Mouse (Mus musculus) forebrain, embryonic 10.5 days (tissue): ENCODE results near the gene Heatr5b. TPM values are rescaled to one million over a fixed set of nuclear protein-coding genes. Genes with fewer than 3 reads are reported as not detected.
"Not testable (repeated sequence)": the region's sequence is repeated elsewhere in the genome, so short reads cannot be mapped to it uniquely, and the experiment has no call there.

Experiments
- DNase-seq: peaks from one replicate; pipeline ENCODE4 v3.0.0-alpha.2; 2017; ENCODE audit warnings: low spot score; ENCODE audit errors: extremely low spot score
- H3K27ac ChIP-seq: fragments of 300-500 bp; sonication (generic); 2 replicates; pipeline ENCODE4 v1.5.1; 2016; ENCODE audit warnings: mild to moderate bottlenecking
- H3K27me3 ChIP-seq: fragments of 300-500 bp; sonication (generic); 2 replicates; pipeline ENCODE4 v1.6.1; 2016; ENCODE audit warnings: mild to moderate bottlenecking; ENCODE audit not compliant: poor library complexity, severe bottlenecking
- H3K36me3 ChIP-seq: fragments of 300-500 bp; sonication (generic); replicated peaks from 2 replicates; pipeline ENCODE4 v1.6.1; 2016; ENCODE audit warnings: mild to moderate bottlenecking, moderate library complexity
- H3K4me1 ChIP-seq: fragments of 300-500 bp; sonication (generic); 2 replicates; pipeline ENCODE4 v1.6.1; 2016
- H3K4me3 ChIP-seq: fragments of 300-500 bp; sonication (generic); 2 replicates; pipeline ENCODE4 v1.5.1; 2016; ENCODE audit warnings: mild to moderate bottlenecking, moderate library complexity
- H3K9me3 ChIP-seq: fragments of 300-500 bp; sonication (generic); 2 replicates; pipeline ENCODE4 v1.6.1; 2016; ENCODE audit warnings: mild to moderate bottlenecking, moderate library complexity
- WGBS: fragments of 180-500 bp; shearing (Covaris S2); methylation state at CpG from one replicate; pipeline ENCODE4 v1.1.7; 2016; 5-methylcytosine and 5-hydroxymethylcytosine counted together
- polyA plus RNA-seq: library from polyadenylated mRNA; unstranded; fragments of >200 nt; fragmentation: Nextera tagmentation; extraction: Ambion mirVana; gene quantifications from 2 replicates; pipeline ENCODE4 v1.2.1, GENCODE M21; 2016

Gene Heatr5b
- polyA plus RNA-seq, 1 experiment from 2014 or later, result 13.6 TPM

DNA sequence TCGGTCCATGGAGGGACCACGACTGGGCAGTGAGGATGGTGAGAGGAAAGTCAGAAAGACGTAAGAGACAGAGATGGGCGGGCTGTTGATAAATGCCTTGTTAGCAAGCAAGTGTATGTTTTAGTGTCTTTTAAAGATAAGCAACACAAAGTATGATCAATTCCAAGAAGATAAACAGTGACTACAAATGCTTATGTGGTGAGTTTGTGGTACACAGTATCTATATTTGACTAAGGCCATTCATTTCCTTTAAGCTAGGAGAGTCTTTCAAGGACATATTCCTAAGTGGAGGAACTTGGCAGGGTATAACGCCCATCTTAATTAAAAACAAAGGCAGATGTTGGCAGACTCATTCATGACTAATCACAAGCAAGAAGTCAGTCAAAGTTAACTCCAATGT is 40.8 kb downstream of the Heatr5b start:
- Histone ChIP-seq H3K36me3 (peaks cover 40% of the 10 kb centered on the region), H3K27me3 (no peaks in the 10 kb centered on the region), H3K4me1 (no peaks in the 10 kb centered on the region), H3K9me3 (no peaks in the 10 kb centered on the region), H3K4me3 (no peak overlapping the region), H3K27ac (no peak overlapping the region)
- 91% methylated on average over 5 of the region's 5 CpGs for WGBS
- no peak for DNase-seq

DNA sequence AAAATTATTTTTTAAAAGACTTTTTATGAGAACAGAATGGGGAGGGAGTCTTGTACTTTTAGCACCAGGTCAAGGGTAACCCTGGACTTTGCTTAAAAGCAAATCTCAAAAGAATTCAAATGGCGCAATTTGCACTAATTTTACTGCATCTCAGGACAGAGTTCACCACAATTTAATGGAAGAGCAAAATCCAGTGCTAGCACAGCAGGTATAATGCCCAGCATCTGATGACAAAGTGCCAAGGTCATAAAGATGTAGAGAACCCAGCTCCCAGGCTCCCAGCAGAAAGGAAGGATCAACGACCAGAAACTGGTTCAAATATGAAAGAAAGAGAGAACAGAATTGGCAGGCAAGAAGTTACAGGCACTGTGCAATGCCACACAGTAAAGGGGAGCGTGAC is 43.0 kb downstream of the Heatr5b start:
- WGBS, result 85% methylated on average over 3 of the region's 3 CpGs
- no peaks in the 10 kb centered on the region for H3K4me1 ChIP-seq
- no peaks in the 10 kb centered on the region for H3K27me3 ChIP-seq
- no peaks in the 10 kb centered on the region for H3K9me3 ChIP-seq
- H3K36me3 ChIP-seq, result peaks cover 40% of the 10 kb centered on the region
- DNase-seq, result no peak
- H3K27ac ChIP-seq, result no peak overlapping the region
- no peak overlapping the region for H3K4me3 ChIP-seq

DNA sequence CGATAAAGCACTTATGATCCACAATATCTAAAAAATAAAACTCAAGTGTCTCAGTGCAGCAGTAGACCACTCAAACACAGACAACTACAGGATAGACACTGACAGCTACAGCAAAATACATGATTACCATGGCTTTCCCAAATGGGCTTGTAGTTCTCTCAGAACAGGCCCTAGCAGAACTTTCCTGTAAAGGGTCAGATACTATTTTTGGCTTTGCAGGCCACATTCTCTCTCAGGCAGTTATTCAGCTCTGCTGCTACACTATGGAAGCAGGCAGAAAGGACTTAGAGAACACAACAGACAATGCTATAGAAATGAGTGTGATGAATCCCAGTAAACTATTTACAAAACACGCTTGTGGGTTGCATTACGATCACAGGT is 43.5 kb downstream of the Heatr5b start:
- H3K9me3 ChIP-seq, result no peaks in the 10 kb centered on the region

DNA sequence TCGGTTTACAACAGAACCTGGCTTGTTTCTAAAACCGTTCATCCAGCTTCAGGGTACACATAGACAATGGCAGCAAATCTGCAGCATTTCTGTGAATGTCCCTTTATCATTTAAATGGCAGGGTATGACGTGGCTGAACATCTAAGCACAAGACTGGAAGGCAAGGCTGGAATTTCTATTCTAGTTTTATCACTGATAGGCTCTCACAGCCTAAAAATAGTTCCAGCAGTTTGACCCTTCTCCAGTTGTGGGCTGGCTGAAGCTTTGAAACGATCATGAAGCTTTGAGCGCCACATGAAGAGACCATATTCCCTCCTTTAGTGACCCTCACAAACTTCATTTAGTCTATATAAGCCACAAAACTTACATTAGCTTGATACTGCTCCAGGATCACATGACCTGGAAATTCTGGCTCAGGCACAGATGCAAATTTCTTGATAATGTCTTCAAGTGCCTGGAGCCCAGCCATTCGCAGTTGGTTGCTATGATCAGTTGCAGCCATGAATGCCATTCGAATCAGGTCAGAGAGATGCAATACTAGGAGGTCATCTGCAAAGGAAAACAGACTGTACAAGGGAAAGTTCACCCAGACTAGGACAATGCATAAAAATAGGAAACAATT is 44.0 kb downstream of the Heatr5b start:
- DNase-seq, result no peak
- H3K4me3 ChIP-seq, result no peak overlapping the region
- H3K9me3 ChIP-seq, result no peaks in the 10 kb centered on the region
- no peaks in the 10 kb centered on the region for H3K4me1 ChIP-seq
- WGBS, result 93% methylated on average over 7 of the region's 7 CpGs
- no peaks in the 10 kb centered on the region for H3K27me3 ChIP-seq
- peaks cover 35% of the 10 kb centered on the region for H3K36me3 ChIP-seq
- no peak overlapping the region for H3K27ac ChIP-seq

More for the DNA sequence above, 43.5 kb downstream of the Heatr5b start:
- 96% methylated on average over 3 of the region's 3 CpGs for WGBS
- Histone ChIP-seq H3K27ac (no peak overlapping the region), H3K36me3 (peaks cover 40% of the 10 kb centered on the region), H3K4me1 (no peaks in the 10 kb centered on the region), H3K27me3 (no peaks in the 10 kb centered on the region), H3K4me3 (no peak overlapping the region)
- DNase-seq, result no peak

DNA sequence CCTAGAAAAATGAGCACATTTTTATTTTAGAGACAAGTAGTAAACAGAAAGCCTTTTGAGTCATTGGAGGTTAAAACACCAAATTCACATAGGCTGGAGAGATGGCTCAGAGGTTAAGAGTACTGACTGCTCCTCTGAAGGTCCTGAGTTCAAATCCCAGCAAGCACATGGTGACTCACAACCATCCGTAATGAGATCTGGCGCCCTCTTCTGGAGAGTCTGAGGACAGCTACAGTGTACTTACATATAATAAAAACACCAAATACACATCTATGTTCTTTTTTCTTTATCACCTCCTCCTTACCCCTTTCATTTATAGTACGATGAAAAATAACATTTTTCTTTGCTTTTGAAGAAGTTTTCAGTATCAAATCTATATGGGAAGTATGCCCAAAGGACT is 46.9 kb downstream of the Heatr5b start:
- WGBS, result 74% methylated on average over 3 of the region's 3 CpGs
- not testable (repeated sequence) for H3K4me1 ChIP-seq, H3K4me3 ChIP-seq, H3K27ac ChIP-seq, DNase-seq, H3K27me3 ChIP-seq, H3K9me3 ChIP-seq
- peaks cover 23% of the 10 kb centered on the region for H3K36me3 ChIP-seq

DNA sequence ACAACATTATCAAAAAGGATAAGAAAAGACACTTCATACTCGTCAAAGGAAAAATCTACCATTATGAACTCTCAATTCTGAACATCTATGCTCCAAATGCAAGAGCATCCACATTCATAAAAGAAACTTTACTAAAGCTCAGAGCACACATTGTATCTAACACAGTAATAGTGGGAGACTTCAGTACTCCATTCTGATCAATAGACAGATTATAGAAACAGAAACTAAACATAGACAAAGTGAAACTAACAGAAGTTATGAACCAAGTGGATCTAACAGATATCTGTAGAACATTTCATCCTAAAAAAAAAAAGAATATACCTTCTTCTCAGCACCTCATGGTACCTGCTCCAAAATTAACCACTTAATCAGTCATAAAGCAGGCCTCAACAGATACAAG is 56.4 kb downstream of the Heatr5b start:
- 88% methylated on average over 1 of the region's 1 CpGs for WGBS
- no peak overlapping the region for H3K27ac ChIP-seq
- no peaks in the 10 kb centered on the region; the same call in 1 of the 2 replicates for H3K9me3 ChIP-seq

DNA sequence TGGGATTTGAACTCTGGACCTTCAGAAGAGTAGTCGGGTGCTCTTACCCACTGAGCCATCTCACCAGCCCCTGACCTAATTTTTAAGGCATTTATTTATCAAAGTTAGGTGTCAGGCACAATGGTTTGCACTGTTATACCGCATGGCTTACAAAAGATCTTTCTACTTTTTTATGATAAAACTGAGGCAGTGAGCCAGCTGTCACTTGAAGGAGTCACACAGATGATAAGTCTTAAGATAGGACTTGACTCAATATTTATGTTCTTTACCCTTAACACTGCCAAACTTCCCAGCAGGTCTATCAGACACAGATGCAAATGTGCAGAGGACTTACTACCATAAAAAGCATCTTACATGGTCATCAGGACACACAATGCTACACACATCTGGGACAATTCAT is 62.8 kb downstream of the Heatr5b start:
- H3K36me3 ChIP-seq, result peaks cover 29% of the 10 kb centered on the region
- H3K9me3 ChIP-seq, result no peaks in the 10 kb centered on the region
- WGBS, result 90% methylated on average over 2 of the region's 2 CpGs
- H3K27ac ChIP-seq, result no peak overlapping the region
- no peaks in the 10 kb centered on the region for H3K4me1 ChIP-seq
- DNase-seq, result no peak
- H3K27me3 ChIP-seq, result no peaks in the 10 kb centered on the region
- H3K4me3 ChIP-seq, result no peak overlapping the region

More for the DNA sequence above, 56.4 kb downstream of the Heatr5b start:
- H3K36me3 ChIP-seq, result peaks cover 23% of the 10 kb centered on the region
- H3K27me3 ChIP-seq, result no peaks in the 10 kb centered on the region
- H3K4me1 ChIP-seq, result no peaks in the 10 kb centered on the region
- H3K4me3 ChIP-seq, result no peak overlapping the region
- no peak for DNase-seq

DNA sequence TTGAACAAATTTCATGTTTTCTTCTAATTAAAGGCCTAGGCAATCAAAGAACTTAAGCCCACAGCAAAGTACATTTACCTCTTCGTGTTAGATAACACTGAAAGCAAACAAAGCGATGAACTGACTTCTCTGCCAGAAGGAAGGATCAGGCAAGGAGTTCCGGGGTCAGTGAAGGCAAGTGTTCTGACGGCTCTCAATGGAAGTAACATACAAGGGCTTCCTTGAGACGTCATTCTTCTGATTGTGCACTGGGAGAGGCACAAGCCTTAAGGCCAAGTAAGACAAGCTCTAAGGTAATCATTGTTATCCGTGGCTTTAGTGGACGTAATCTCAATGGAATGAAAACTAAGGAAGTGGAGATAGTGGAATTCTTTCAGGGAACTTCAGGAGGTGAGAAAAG is 64.2 kb downstream of the Heatr5b start:
- 80% methylated on average over 7 of the region's 7 CpGs for WGBS
- Histone ChIP-seq H3K4me3 (no peak overlapping the region), H3K27ac (no peak overlapping the region), H3K27me3 (no peaks in the 10 kb centered on the region), H3K36me3 (peaks cover 34% of the 10 kb centered on the region), H3K9me3 (no peaks in the 10 kb centered on the region), H3K4me1 (no peaks in the 10 kb centered on the region)
- DNase-seq, result no peak

DNA sequence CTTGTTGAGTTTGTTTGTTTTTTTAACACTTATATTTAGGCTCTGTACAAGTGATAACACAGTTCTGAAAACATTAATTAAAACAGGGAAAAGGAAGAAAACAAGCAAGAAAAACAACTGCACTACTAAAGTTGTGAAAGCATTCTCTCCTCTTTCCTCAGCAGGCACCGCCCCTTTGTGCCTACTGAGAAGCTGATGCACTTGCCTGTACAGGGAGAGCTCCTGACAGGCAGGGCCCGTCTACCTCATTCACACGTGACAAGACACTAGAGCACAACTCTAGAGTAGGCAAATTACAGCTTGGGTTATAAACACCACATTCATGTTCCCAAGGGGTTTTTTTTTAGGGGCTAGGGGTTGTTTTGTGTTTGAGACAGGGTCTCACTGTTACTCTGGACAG is 65.8 kb downstream of the Heatr5b start:
- DNase-seq, result no peak
- H3K9me3 ChIP-seq, result no peaks in the 10 kb centered on the region
- no peaks in the 10 kb centered on the region for H3K27me3 ChIP-seq
- no peak overlapping the region for H3K27ac ChIP-seq
- WGBS, result 78% methylated on average over 3 of the region's 3 CpGs
- H3K4me1 ChIP-seq, result no peaks in the 10 kb centered on the region
- H3K4me3 ChIP-seq, result no peak overlapping the region
- H3K36me3 ChIP-seq, result peaks cover 42% of the 10 kb centered on the region

DNA sequence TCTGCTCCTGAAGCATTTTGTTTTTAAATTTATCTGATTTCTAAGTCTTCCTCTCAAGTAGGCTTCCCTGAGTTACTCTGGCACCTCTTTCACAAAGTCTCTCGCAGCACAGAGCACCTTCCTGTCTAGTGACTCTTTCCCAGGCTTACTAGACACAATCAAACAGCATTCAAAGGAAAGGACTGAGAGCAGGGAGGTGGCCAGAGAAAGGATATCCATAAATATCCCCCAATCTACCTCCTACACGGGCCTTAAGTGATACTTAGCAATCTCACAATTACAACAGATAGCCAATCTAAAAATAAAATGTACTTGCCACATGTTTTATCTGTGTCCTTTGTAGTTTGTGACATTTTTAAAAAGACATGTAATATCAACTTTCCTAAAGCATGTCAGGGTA is 66.2 kb downstream of the Heatr5b start:
- Histone ChIP-seq H3K27me3 (no peaks in the 10 kb centered on the region), H3K36me3 (peaks cover 46% of the 10 kb centered on the region), H3K9me3 (no peaks in the 10 kb centered on the region), H3K4me3 (no peak overlapping the region), H3K4me1 (no peaks in the 10 kb centered on the region), H3K27ac (no peak overlapping the region)
- no peak for DNase-seq
- 86% methylated on average over 2 of the region's 2 CpGs for WGBS

DNA sequence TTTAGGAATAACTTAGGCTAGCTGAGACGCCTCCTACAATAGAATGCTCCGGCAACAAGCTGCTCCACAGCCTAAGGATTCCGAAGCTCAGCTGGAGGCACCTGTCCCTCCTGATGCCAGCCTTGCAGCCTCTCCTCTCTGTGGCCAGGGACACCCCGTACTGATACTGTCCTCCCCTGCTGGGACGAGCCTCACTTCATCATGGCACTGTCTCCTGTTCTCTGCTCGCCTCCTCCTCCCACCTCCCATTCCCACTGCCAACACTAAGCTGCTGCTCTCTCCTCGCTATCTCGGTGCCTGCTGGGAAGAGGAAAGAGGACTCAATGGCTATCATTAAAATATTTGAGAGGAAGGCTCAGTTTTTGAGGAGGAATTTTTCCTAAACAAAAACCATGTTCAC is 67.6 kb downstream of the Heatr5b start:
- Histone ChIP-seq H3K4me1 (no peaks in the 10 kb centered on the region), H3K9me3 (no peaks in the 10 kb centered on the region), H3K27ac (no peak overlapping the region), H3K27me3 (no peaks in the 10 kb centered on the region), H3K4me3 (no peak overlapping the region), H3K36me3 (peaks cover 40% of the 10 kb centered on the region)
- WGBS, result 79% methylated on average over 8 of the region's 8 CpGs
- DNase-seq, result no peak

DNA sequence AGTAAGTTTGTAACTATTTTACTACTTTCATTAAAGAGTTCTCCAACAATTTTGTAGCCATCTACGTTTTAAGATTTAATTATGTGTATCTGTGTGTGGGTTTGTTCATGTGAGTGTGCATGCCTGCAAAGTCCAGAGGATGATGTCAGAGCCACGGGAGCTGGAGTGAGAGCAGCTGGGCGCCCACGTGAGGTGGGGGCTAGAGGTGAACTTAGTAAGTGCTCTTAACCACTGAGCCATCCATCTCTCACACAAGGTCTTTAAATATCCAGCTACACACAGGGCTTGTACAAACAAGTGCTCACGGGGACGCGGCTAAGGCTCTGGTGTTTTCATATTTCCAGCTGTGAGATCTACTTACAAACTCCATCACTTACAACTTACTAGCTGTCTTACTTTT is 69.1 kb downstream of the Heatr5b start:
- peaks cover 41% of the 10 kb centered on the region for H3K36me3 ChIP-seq
- no peaks in the 10 kb centered on the region for H3K4me1 ChIP-seq
- H3K27ac ChIP-seq, result no peak overlapping the region
- H3K27me3 ChIP-seq, result no peaks in the 10 kb centered on the region
- 91% methylated on average over 7 of the region's 7 CpGs for WGBS
- H3K9me3 ChIP-seq, result no peaks in the 10 kb centered on the region
- H3K4me3 ChIP-seq, result no peak overlapping the region
- no peak for DNase-seq

DNA sequence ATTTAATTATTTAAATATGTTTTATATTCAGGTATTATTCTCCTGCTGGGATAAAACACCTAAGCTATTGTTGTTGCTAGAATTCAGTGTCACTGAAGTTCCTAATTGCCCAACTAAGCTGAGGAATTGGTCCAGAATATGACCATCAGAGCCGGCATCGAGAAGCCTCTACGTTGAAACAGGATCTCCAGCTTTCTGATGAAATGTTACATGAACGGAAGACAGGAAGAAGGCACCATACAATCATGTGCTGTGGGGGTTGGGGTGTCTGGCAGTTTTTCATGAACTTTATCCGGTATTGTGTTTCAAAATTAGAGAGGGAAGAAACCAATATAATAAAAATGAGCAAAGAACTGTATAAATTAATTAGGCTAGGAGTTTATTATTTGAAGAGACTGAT is 71.9 kb downstream of the Heatr5b start:
- H3K27ac ChIP-seq, result no peak overlapping the region
- peaks cover 42% of the 10 kb centered on the region for H3K36me3 ChIP-seq
- H3K27me3 ChIP-seq, result no peaks in the 10 kb centered on the region
- H3K9me3 ChIP-seq, result no peaks in the 10 kb centered on the region
- DNase-seq, result no peak
- no peak overlapping the region for H3K4me3 ChIP-seq
- WGBS, result 94% methylated on average over 5 of the region's 5 CpGs
- H3K4me1 ChIP-seq, result no peaks in the 10 kb centered on the region
